Comparison of ENCODE assay signal across 9 mouse cellular contexts in genomic region chr16:92510835-92511772, GRCm38 (mm10). TPM values are rescaled to one million over a fixed set of nuclear protein-coding genes. Genes with fewer than 3 reads are reported as not detected.
DNase-seq lines count a peak whose midpoint lies in the region; ATAC-seq and TF ChIP-seq lines count a peak whose summit lies in the region.
"Had no signal": no experiment of that assay in that cellular context is flagged by ENCODE, and none has a peak within 500 bp of the region (broad histone marks: within the 10 kb centered on the region; RNA-seq: fewer than 3 reads in every experiment).

No protein-coding gene starts in this region.

- no peak overlapping the region for H3K4me3 ChIP-seq in forebrain, embryonic 14.5 days (ENCODE audit: low read depth, low read length)
- H3K4me3 ChIP-seq in lung, embryonic 16.5 days (ENCODE audit: low read length) = no peak overlapping the region
- no peak overlapping the region for H3K4me3 ChIP-seq in intestine, postnatal 0 days (ENCODE audit: low read depth, low read length)
- H3K4me3 ChIP-seq: heart, adult 2 months had no signal

- peaks cover 8% of the 10 kb centered on the region; the same call in 1 of the 2 replicates for H3K4me1 ChIP-seq in forebrain, embryonic 14.5 days (ENCODE audit: control insufficient read depth, insufficient read depth, low read length)
- H3K4me1 ChIP-seq in lung, embryonic 16.5 days (replicated peaks; ENCODE audit: control insufficient read depth, insufficient read depth, low read length) = peaks cover 21% of the 10 kb centered on the region
- H3K4me1 ChIP-seq in intestine, postnatal 0 days (replicated peaks; ENCODE audit: control insufficient read depth, insufficient read depth, low read length) = no peaks in the 10 kb centered on the region

- H3K27ac ChIP-seq in forebrain, embryonic 14.5 days (ENCODE audit: low read depth, low read length) = peak overlapping the region; percentile 68
- H3K27ac ChIP-seq in lung, embryonic 16.5 days (ENCODE audit: low read length) = peak overlapping the region; percentile 63
- no peak overlapping the region for H3K27ac ChIP-seq in intestine, postnatal 0 days (ENCODE audit: low read depth, low read length)
- H3K27ac ChIP-seq: heart, adult 2 months had no signal

- TF ChIP-seq CTCF in intestine, postnatal 0 days (IDR thresholded peaks at IDR 0.05; ENCODE audit: low read depth) = no peak

- H3K4me2 ChIP-seq in forebrain, embryonic 14.5 days (ENCODE audit: low read length) = no peak overlapping the region
- H3K4me2 ChIP-seq in lung, embryonic 16.5 days (ENCODE audit: low read depth, low read length) = no peak overlapping the region
- H3K4me2 ChIP-seq in intestine, postnatal 0 days (replicated peaks; ENCODE audit: low read depth) = no peak overlapping the region

- no peaks in the 10 kb centered on the region for H3K36me3 ChIP-seq in forebrain, embryonic 14.5 days (ENCODE audit: control insufficient read depth, insufficient read depth, low read length)
- no peaks in the 10 kb centered on the region for H3K36me3 ChIP-seq in lung, embryonic 16.5 days (ENCODE audit: control insufficient read depth, insufficient read depth, low read length)
- no peaks in the 10 kb centered on the region; the same call in 1 of the 2 replicates for H3K36me3 ChIP-seq in intestine, postnatal 0 days (ENCODE audit: control insufficient read depth, insufficient read depth)

- intact Hi-C loops in gastrocnemius, postnatal 14 days (cut with DNase I; ENCODE audit: low total_unique reads) = loop anchor here (10.0 kb wide), 1 partner anchor 1034 kb away; no protein-coding TSS in a partner anchor

- WGBS in forebrain, embryonic 14.5 days = 16% methylated on average over 13 of the region's 13 CpGs
- 48% methylated on average over 13 of the region's 13 CpGs for WGBS in lung, embryonic 16.5 days
- WGBS in intestine, postnatal 0 days = 74% methylated on average over 13 of the region's 13 CpGs

- peak; percentile 17 for DNase-seq in left cerebral cortex, adult 11 months (ENCODE audit: low spot score)
- DNase-seq in left cerebral cortex, adult 8-10 months (ENCODE audit: low spot score in 2 of 2) = no peak
- DNase-seq in cerebellum, adult 11-12 months = peak; percentile 13
- peak; percentile 88 for DNase-seq in forebrain, embryonic 14.5 days (ENCODE audit: low spot score)
- no peak for DNase-seq in gastrocnemius, postnatal 14 days
- no peak for DNase-seq in right cerebral cortex, adult 18-20 months
- DNase-seq: heart, adult 2 months had no signal

- ATAC-seq in forebrain, embryonic 14.5 days = peak; percentile 84
- ATAC-seq in lung, embryonic 16.5 days (ENCODE audit: low read depth) = peak; percentile 85
- no peak for ATAC-seq in intestine, postnatal 0 days

- no peaks in the 10 kb centered on the region for H3K27me3 ChIP-seq in forebrain, embryonic 14.5 days (replicated peaks; ENCODE audit: control insufficient read depth, insufficient read depth, low read length)
- no peaks in the 10 kb centered on the region for H3K27me3 ChIP-seq in lung, embryonic 16.5 days (ENCODE audit: control insufficient read depth, insufficient read depth, low read depth, low read length)
- no peaks in the 10 kb centered on the region for H3K27me3 ChIP-seq in intestine, postnatal 0 days (replicated peaks; ENCODE audit: control insufficient read depth, insufficient read depth, low read length)

- no peaks in the 10 kb centered on the region for H3K9me3 ChIP-seq in forebrain, embryonic 14.5 days (replicated peaks; ENCODE audit: control insufficient read depth, low read length)
- no peaks in the 10 kb centered on the region for H3K9me3 ChIP-seq in lung, embryonic 16.5 days (ENCODE audit: control insufficient read depth, low read length)
- no peaks in the 10 kb centered on the region for H3K9me3 ChIP-seq in intestine, postnatal 0 days (ENCODE audit: control insufficient read depth)

- no peak overlapping the region for H3K9ac ChIP-seq in forebrain, embryonic 14.5 days (ENCODE audit: low read length)
- no peak overlapping the region for H3K9ac ChIP-seq in lung, embryonic 16.5 days (ENCODE audit: low read length)
- no peak overlapping the region for H3K9ac ChIP-seq in intestine, postnatal 0 days (ENCODE audit: low read depth, low read length)

RNA-seq across cellular contexts. Expression of gene Clic6, which starts 25.6 kb away (rescaled TPM):
- 1 to 10 TPM; 3.7 to 8.6 (median 4.1) TPM for total RNA-seq in left cerebral cortex, adult 8-10 months (2022)
- 3.0 and 4.6 TPM in 2 replicates for polyA plus RNA-seq in forebrain, embryonic 14.5 days (2014; fragmentation: Nextera tagmentation; extraction: Ambion mirVana)
- 15.7 and 16.4 TPM in 2 replicates for polyA plus RNA-seq in lung, embryonic 16.5 days (2015; fragmentation: Nextera tagmentation; extraction: Ambion mirVana)
- 70.7 and 77.8 TPM in 2 replicates for polyA plus RNA-seq in intestine, postnatal 0 days (2015; fragmentation: Nextera tagmentation; extraction: Ambion mirVana)
- total RNA-seq in gastrocnemius, postnatal 14 days (2021) = under 1 TPM in 1 of 2 experiments, not detected in 1; 0.08 TPM

RNA-seq across cellular contexts. Expression of gene Rcan1, which starts 40.4 kb away (rescaled TPM):
- total RNA-seq in left cerebral cortex, adult 8-10 months (2022) = 10 to 100 TPM; 50.9 to 58.6 (median 52.5) TPM
- polyA plus RNA-seq in forebrain, embryonic 14.5 days (2014; fragmentation: Nextera tagmentation; extraction: Ambion mirVana) = 46.3 and 49.0 TPM in 2 replicates
- 57.7 and 61.2 TPM in 2 replicates for polyA plus RNA-seq in lung, embryonic 16.5 days (2015; fragmentation: Nextera tagmentation; extraction: Ambion mirVana)
- 52.0 and 86.5 TPM in 2 replicates for polyA plus RNA-seq in intestine, postnatal 0 days (2015; fragmentation: Nextera tagmentation; extraction: Ambion mirVana)
- 10 to 100 TPM; 42.3 to 60.5 TPM for total RNA-seq in gastrocnemius, postnatal 14 days (2021)

Comparison
In these comparisons a context has a peak if more than half of its experiments do, and no peak if none do; other contexts are left out.
1. DNase-seq: peak in left cerebral cortex, adult 11 months (single experiment), cerebellum, adult 11-12 months (single experiment) and forebrain, embryonic 14.5 days (single experiment); none in left cerebral cortex, adult 8-10 months (0 of 2), gastrocnemius, postnatal 14 days (single experiment) and right cerebral cortex, adult 18-20 months (single experiment).